Mouse (Mus musculus) CH12.LX (cell line): ENCODE data around the gene BC107364. TPM values are rescaled to one million over a fixed set of nuclear protein-coding genes. Genes with fewer than 3 reads are reported as not detected.
"Not testable (repeated sequence)": the region's sequence is repeated elsewhere in the genome, so short reads cannot be mapped to it uniquely, and the experiment has no call there.

ENCODE experiments used
- DNase-seq: peaks from one replicate; pipeline ENCODE4 v3.0.0-alpha.2; 2013; ENCODE audit errors: extremely low read depth
- H3K27ac ChIP-seq: 2 replicates; pipeline ENCODE4 v1.5.1; 2012; ENCODE audit warnings: low read depth, mild to moderate bottlenecking, control low read depth, moderate library complexity; ENCODE audit not compliant: insufficient read depth
- H3K27me3 ChIP-seq: replicated peaks from 2 replicates; pipeline ENCODE3; 2012; ENCODE audit warnings: inconsistent platforms
- H3K36me3 ChIP-seq, 2 experiments: replicated peaks in 1 of 2; 2 replicates each; pipeline versions ENCODE3 to v1.6.1; 2012; ENCODE audit warnings: inconsistent platforms in 1 of 2, low read length in 1 of 2, mild to moderate bottlenecking in 1 of 2, mixed read lengths in 1 of 2, moderate library complexity in 1 of 2; ENCODE audit not compliant: control insufficient read depth in 1 of 2, insufficient read depth in 1 of 2
- H3K4me1 ChIP-seq, 2 experiments: 2 replicates each; pipeline ENCODE4 v1.6.1; 2012; ENCODE audit warnings: inconsistent platforms in 1 of 2, moderate library complexity in 1 of 2; ENCODE audit not compliant: insufficient read depth in 2 of 2, control insufficient read depth in 1 of 2
- H3K4me2 ChIP-seq: 2 replicates; pipeline ENCODE4 v1.6.1; 2012; ENCODE audit warnings: low read depth, mild to moderate bottlenecking, control low read depth; ENCODE audit not compliant: poor library complexity, insufficient read depth, severe bottlenecking
- H3K4me3 ChIP-seq, 3 experiments: fragments of 150-350 bp in 1 of 3; sonication (generic) in 1 of 3; replicated peaks in 1 of 3; 2 replicates each; pipeline versions ENCODE3 to v1.5.1; 2011 to 2012; ENCODE audit warnings: low read depth in 2 of 3, low read length in 2 of 3, mild to moderate bottlenecking in 2 of 3, moderate library complexity in 2 of 3, control low read depth in 1 of 3, improper control_type of control experiment in 1 of 3, inconsistent platforms in 1 of 3, mixed read lengths in 1 of 3; ENCODE audit not compliant: poor library complexity in 1 of 3
- H3K79me2 ChIP-seq: replicated peaks from 2 replicates; pipeline ENCODE4 v1.6.1; 2012; ENCODE audit warnings: mild to moderate bottlenecking, moderate library complexity; ENCODE audit not compliant: control insufficient read depth, poor library complexity, insufficient read depth, severe bottlenecking; ENCODE audit errors: extremely low read depth
- H3K9ac ChIP-seq: 2 replicates; pipeline ENCODE4 v1.6.1; 2012; ENCODE audit warnings: low read depth, mild to moderate bottlenecking, control low read depth, moderate library complexity; ENCODE audit not compliant: insufficient read depth
- H3K9me3 ChIP-seq: replicated peaks from 2 replicates; pipeline ENCODE3; 2012; ENCODE audit warnings: low read length, inconsistent platforms, mixed read lengths
- BHLHE40 ChIP-seq: IDR thresholded peaks from 2 replicates; pipeline ENCODE4 v1.6.1; 2011; ENCODE audit warnings: mild to moderate bottlenecking, low read depth, low read length, improper control_type of control experiment
- CHD1 ChIP-seq: IDR thresholded peaks from 2 replicates; pipeline ENCODE4 v1.6.1; 2012; ENCODE audit warnings: low read depth, low read length, improper control_type of control experiment, inconsistent platforms
- E2F4 ChIP-seq: IDR thresholded peaks from 2 replicates; pipeline ENCODE4 v1.6.1; 2011; ENCODE audit warnings: low read depth, low read length, improper control_type of control experiment; ENCODE audit not compliant: insufficient replicate concordance
- ETS1 ChIP-seq: conservative IDR thresholded peaks from 2 replicates; pipeline ENCODE4 v1.6.1; 2012; ENCODE audit warnings: low read depth, mild to moderate bottlenecking, inconsistent platforms, low read length, improper control_type of control experiment, moderate library complexity
- HCFC1 ChIP-seq: IDR thresholded peaks from 2 replicates; pipeline ENCODE4 v1.6.1; 2012; ENCODE audit warnings: low read depth, mild to moderate bottlenecking, inconsistent platforms, low read length, improper control_type of control experiment
- MAFK ChIP-seq: IDR thresholded peaks from 2 replicates; pipeline ENCODE4 v1.6.1; 2011; ENCODE audit warnings: low read length, improper control_type of control experiment; ENCODE audit not compliant: insufficient replicate concordance
- PAX5 ChIP-seq: IDR thresholded peaks from 2 replicates; pipeline ENCODE4 v1.6.1; 2012; ENCODE audit warnings: low read length, inconsistent platforms, mixed read lengths
- POLR2AphosphoS2 ChIP-seq: IDR thresholded peaks from 2 replicates; pipeline ENCODE4 v1.6.1; 2011; ENCODE audit warnings: low read depth, low read length, improper control_type of control experiment
- RCOR1 ChIP-seq: conservative IDR thresholded peaks from 2 replicates; pipeline ENCODE4 v1.6.1; 2012; ENCODE audit warnings: low read depth, mild to moderate bottlenecking, inconsistent platforms, low read length, improper control_type of control experiment
- ZC3H11A ChIP-seq: IDR thresholded peaks from 2 replicates; pipeline ENCODE4 v1.6.1; 2012; ENCODE audit warnings: low read depth, mild to moderate bottlenecking, inconsistent platforms, low read length, improper control_type of control experiment
- ZKSCAN1 ChIP-seq: IDR thresholded peaks from 2 replicates; pipeline ENCODE4 v1.6.1; 2012; ENCODE audit warnings: low read depth, inconsistent platforms, low read length, improper control_type of control experiment, borderline replicate concordance
- dilution Hi-C: fragments of 300-500 bp; cut with MboI; formaldehyde crosslinking; loops from 2 replicates; pipeline ENCODE4 v1.14.3; 2020; ENCODE audit warnings: low sequenced_read_pairs; ENCODE audit not compliant: extremely low pct_unique_long_range_greater_than_20kb, extremely low pct_ligation_motif_present
- in situ Hi-C: fragments of 300-500 bp; cut with MboI; formaldehyde crosslinking; loops from 3 replicates; pipeline ENCODE4 v1.14.3; 2019; ENCODE audit warnings: low sequenced_read_pairs, low pct_ligation_motif_present, low pct_unique_long_range_greater_than_20kb, mixed read lengths
- polyA plus RNA-seq: library from polyadenylated mRNA; unstranded; fragments of >175 nt; gene quantifications from 2 replicates; pipeline ENCODE4 v1.2.1, GENCODE M21; 2012; ENCODE audit warnings: low read depth; ENCODE audit not compliant: insufficient read length
- total RNA-seq, 2 experiments: library from RNA; depleted of rRNA; stranded (reverse); fragments of 300-350 nt in 1 of 2; fragments of >200 nt in 1 of 2; gene quantifications; 2 replicates each; pipeline ENCODE4 v1.2.3; 2012 to 2014

BC107364 gene
- total and polyA plus RNA-seq, 3 experiments: 0.13 TPM; not detected in 2

- no peaks in the 10 kb centered on the region for H3K79me2 ChIP-seq
- no peaks in the 10 kb centered on the region for H3K9me3 ChIP-seq
- no peak overlapping the region for H3K4me2 ChIP-seq
- no peaks in the 10 kb centered on the region for H3K36me3 ChIP-seq
- peaks cover 2% of the 10 kb centered on the region for H3K27me3 ChIP-seq
- in situ Hi-C loops: no loop called here
- peaks cover 2 to 15% of the 10 kb centered on the region in 2 experiments; a peak in 3 of 4 replicates for H3K4me1 ChIP-seq
- no peak for DNase-seq
- no peak overlapping the region for H3K4me3 ChIP-seq
- no peak overlapping the region for H3K9ac ChIP-seq
- no peak overlapping the region for H3K27ac ChIP-seq
- dilution Hi-C loops: no loop called here
- TF ChIP-seq ETS1 (no peak), BHLHE40 (no peak), E2F4 (no peak), RCOR1 (no peak), PAX5 (no peak), POLR2AphosphoS2 (no peak), ZKSCAN1 (no peak), MAFK (no peak), HCFC1 (no peak), ZC3H11A (no peak)
Observed at GRCm38 (mm10) chr3:96420796-96421195, 31.3 kb downstream of the BC107364 start.

- H3K27ac ChIP-seq, H3K4me2 ChIP-seq, H3K4me3 ChIP-seq, dilution Hi-C loops, H3K27me3 ChIP-seq, H3K36me3 ChIP-seq, H3K4me1 ChIP-seq, H3K9ac ChIP-seq, DNase-seq, H3K9me3 ChIP-seq, H3K79me2 ChIP-seq: not testable (repeated sequence)
- in situ Hi-C loops: loop anchor here (10.0 kb wide), 1 partner anchor 84 kb away; no protein-coding TSS in a partner anchor
Observed at GRCm38 (mm10) chr3:96418902-96419301, 33.2 kb downstream of the BC107364 start.

- H3K79me2 ChIP-seq: no peaks in the 10 kb centered on the region
- no peaks in the 10 kb centered on the region for H3K9me3 ChIP-seq
- dilution Hi-C loops (no loop called here), in situ Hi-C loops (loop anchor here (10.0 kb wide), 1 partner anchor 83 kb away; no protein-coding TSS in a partner anchor)
- no peak overlapping the region for H3K4me3 ChIP-seq
- peaks cover 2% of the 10 kb centered on the region for H3K27me3 ChIP-seq
- no peak for TF ChIP-seq CHD1
- no peak for TF ChIP-seq ETS1
- no peak overlapping the region for H3K9ac ChIP-seq
- peaks cover 0 to 10% of the 10 kb centered on the region in 2 experiments; a peak in 2 of 4 replicates for H3K4me1 ChIP-seq
- no peak overlapping the region for H3K27ac ChIP-seq
- peaks cover 0 to under 1% of the 10 kb centered on the region in 2 experiments for H3K36me3 ChIP-seq
- no peak for DNase-seq
- H3K4me2 ChIP-seq: no peak overlapping the region
Observed at GRCm38 (mm10) chr3:96417850-96418815, 34.0 kb downstream of the BC107364 start.
